Mouse (Mus musculus) megakaryocyte, embryonic 14.5 days (primary cell): ENCODE data around the gene Mybpc3.

Source experiments
- FLI1 ChIP-seq: IDR thresholded peaks from 2 replicates; pipeline ENCODE4 v1.6.1; 2012; ENCODE audit warnings: low read length, inconsistent platforms, mixed read lengths
- GATA1 ChIP-seq: IDR thresholded peaks from 3 replicates; pipeline ENCODE4 v1.6.1; 2012; ENCODE audit warnings: mixed read lengths, low read length, inconsistent platforms, borderline replicate concordance

DNA sequence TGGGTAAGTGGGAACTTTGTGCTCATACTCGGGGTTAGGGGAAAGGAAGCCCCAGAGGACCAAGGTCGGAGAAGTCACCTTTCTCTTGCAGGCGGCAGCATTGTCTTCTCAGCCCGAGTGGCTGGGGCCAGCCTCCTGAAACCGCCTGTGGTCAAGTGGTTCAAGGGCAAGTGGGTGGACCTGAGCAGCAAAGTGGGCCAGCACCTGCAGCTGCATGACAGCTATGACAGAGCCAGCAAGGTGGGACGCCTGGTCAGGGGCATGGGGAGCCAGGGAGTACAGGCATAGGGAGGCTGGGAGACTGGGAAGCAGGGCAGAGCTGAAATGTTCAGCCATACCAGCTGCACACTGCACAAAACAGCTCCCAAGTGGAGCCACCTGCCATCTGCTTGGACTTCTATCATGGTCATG is 2.3 kb downstream of the Mybpc3 start:
- TF ChIP-seq FLI1, result no peak
- no peak for TF ChIP-seq GATA1
